Mouse (Mus musculus): ENCODE data around the gene Pla2g2c. TPM values are rescaled to one million over a fixed set of nuclear protein-coding genes. Genes with fewer than 3 reads are reported as not detected.

Gene Pla2g2c
- total RNA-seq, 2 experiments from 2014 or later = 0.16 to 0.39 TPM

DNA sequence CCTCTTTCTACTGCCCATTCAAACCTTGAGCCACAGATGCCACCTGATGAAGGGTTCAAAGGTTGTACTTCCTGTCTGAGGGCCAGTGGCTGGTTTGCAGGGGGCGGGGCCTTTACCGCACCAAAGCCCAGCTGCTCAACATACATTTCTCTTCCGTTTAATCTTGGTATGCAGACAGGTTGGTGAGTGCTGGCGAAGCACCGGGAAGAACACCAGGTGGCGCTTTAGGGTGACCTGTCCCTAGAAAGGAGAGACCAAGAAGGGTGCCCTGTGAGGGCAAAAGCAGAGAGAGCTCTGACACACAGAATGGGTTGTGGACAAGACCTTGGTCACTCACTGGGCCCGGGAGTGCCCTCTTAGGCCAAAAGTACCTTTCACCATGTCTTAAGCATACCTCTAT is 16.0 kb upstream of the Pla2g2c start:
- peak in 1 of 2 experiments; percentile 44 for DNase-seq (ENCODE audit: low spot score in 2 of 2)

DNA sequence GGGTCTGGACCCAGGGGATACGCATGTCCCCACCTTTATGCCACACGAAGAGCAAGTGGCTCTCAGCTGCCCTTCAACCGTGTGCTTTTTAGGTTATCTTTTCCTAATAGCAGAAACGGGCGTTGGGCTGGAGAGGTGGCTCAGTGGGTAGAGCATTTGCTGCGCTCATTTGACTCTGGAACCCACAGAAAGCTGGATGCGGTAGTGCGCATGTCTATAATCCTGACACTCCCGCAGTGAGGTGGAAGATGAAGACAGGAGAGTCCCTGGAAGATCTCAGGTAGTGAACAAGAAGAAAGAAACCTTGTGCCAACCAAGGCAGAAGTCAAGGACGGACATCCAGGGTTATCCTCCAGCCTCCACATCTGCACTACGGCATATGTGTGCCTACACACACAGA is 15.3 kb upstream of the Pla2g2c start:
- DNase-seq (ENCODE audit: low spot score in 2 of 2) = no peak

DNA sequence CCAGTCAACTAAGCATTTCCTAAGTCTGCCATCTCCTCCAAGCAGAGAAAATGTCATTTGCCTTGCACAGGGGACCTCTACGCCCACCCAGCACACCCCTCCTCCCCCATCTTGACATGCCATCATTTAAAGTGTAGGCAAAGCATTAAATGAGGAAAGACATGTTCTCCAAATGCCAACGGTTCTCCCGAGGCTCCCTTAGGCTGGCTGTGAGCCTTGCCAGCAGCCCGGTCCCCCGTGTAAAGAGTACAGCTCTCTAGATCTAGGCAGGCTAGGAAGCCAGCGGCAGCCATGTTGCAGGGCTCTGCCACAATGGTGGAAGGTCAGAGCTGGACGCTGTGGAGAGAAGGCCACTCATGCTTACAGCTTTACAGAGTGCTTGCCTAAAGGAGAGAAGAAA is 14.6 kb upstream of the Pla2g2c start:
- DNase-seq (ENCODE audit: low spot score in 2 of 2) = no peak

DNA sequence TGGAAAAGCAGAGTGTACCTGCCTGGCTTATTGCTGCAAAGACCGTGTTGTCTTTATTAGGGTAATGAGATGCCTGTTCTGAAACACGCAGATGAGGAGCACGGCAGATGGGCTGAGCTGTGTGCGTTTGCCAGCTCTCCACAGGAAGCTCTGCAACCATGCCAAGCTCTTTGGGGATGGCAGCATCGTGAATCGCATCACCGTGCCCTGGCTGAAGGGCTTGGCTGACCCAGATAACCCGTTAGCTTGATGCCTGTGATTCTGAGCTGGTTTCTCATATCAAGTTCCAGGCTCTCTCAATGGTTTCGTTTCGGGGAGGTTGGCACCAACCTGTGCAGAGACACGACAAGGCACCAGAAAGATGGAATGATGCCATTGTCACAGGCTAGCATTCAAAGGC is 14.0 kb upstream of the Pla2g2c start:
- no peak for DNase-seq (ENCODE audit: low spot score in 2 of 2)

DNA sequence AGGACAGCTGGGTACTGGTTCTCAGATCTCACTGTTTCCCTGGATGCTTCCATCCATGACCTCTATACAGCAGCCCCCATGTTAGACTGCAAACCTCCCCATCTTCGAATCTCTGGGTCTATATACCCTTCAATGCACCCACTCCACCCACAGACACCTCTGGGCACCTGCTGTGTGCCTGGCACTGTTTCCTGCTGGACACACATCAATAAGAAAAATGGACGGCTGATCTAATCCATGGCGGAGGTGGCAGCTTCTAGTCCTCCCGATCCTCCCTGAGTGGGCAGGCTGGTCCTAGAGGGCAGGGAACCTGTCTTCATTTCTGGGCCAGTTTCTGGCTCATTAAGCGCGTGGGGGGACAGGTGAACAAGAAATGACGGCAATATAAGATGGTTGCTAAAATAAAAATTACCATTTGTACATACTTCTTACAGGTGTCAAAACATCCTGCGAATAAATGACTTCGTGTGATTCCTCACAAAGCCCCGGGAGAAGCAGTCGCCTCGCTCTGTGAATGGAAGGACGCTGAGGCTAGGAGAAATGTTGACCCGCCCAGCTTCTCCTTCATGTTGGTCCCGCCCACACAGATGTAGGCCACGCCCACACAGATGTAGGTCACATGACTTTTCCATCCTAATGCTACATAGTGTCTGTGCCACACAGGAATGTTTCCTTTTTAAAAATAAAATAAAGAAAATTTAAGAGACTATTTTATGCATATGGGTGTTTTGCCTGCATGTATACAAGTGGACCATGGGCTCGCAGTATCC is 13.4 kb upstream of the Pla2g2c start:
- DNase-seq (ENCODE audit: low spot score in 2 of 2) = no peak

DNA sequence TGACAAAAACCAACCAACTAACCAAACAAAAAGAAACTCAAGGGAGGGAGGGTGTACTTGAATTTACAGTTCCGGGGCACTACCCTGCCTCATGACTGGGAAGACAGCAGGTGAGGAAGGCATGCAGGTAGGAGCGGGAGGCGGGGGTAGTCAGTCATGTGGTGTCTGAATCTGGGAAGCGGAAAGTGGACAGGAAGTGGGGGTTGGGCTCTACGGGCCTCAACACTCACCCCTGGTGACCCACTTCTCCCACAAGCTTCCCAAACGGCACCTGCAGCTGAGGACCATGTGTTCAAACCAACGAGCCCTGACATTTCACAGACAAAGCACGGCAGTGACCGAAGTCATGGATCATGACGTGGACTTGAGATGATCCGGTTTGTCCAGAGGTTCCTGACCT is 12.5 kb upstream of the Pla2g2c start:
- no peak for DNase-seq (ENCODE audit: low spot score in 2 of 2)

DNA sequence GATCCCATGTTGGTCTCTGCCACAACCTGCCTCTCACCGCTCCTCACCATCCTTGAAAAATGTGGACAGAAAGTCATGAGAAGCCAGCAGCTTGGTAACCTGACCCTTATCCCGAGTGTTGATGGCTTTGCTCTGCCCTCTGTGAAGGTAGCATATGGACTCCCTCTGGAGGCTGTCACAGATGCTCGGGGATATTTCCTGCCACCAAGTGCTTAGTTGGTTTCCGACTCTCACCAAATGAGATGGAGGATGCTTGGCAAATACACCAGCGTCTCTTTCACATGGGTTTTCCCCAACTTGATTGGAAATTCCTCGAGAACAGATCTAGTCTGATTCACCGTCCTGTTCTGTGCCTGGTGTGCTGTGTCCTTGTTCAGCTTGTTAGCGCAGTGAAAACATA is 12.0 kb upstream of the Pla2g2c start:
- DNase-seq (ENCODE audit: low spot score in 2 of 2) = no peak

DNA sequence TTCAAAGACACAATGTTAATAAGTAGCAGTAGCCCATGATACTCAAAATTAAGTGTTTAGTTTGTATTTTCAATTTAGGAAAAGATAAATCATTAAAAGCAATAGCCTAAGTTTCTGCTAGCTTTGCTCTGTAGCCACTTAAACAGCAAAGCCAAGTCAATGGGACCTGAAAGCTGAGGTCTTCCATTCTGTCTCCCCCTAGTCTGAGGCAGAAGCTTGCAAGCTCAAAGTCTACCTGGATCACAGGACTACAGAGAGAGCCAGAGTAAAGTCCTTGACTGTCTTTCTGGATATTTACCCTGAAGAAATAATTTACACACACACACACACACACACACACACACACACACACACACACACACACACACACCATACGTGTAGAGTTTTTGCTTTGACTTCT is 10.4 kb upstream of the Pla2g2c start:
- DNase-seq (ENCODE audit: low spot score in 2 of 2) = no peak

DNA sequence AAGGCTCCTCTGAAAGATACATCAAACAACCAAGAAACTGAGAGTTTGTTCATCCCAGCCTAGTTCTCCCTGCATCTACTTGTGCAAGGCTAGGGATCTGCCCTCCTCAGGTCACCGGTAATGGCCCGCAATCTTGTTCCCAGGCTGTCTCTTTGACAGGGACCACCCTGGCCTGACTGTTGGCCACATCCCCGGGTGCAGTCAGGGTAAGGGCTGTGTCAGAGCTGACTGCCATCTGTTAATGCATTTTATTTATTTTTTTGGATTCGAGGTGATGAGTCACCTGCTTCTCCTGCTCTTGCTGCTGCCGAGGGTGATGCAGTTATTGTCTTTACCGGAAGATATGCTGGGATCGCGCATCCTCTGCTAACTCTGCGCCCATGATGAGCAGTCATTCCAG is 7.9 kb upstream of the Pla2g2c start:
- DNase-seq (ENCODE audit: low spot score in 2 of 2) = no peak

DNA sequence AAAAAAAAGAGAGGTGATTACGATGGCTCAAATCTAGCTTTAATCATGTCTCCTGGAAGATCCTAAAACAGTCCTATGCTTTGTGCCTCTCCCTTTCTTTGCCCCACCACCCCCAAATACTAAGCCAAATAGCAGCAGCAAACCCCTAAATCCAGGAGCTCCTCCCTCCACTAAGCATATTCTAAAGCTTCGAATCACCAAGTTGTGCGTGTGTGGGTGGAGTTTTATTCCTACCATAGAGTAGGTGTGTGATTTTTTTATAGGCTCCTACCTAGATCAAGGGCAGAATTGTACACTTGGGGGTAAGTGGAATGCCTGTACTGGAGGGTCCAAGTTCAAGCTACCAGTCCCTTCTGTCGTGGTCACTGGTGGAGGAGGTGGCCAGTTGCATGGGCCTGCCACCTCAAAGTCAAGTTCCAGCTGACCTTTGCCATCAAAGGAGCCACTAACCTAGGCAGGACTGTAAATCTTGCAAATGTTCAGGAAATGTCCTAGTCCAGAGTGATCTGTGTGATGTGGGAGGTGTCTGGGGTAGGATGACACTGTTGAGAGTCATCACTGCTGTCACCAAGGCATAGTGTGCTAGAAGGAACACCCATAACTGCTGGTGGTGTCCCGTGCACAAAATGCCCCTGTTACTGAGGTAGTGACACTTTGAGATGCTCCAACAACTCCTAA is 5.9 kb upstream of the Pla2g2c start:
- no peak for DNase-seq (ENCODE audit: low spot score in 2 of 2)

DNA sequence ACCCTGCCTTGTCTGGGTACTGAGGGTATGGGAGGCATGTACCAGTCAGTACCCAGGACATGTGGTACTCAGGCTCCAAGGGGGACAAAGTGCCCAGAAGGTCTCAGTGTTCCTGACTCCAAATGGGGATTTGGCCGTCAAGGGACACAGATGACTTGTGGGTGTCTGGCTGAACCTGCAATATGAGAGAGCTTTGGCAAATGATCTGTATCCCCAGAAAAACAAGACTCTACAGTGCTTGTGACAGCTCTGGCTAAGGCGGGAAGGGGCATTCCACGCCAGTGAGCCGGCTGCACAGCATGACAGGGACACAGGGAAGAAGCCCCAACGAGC is 5.4 kb upstream of the Pla2g2c start:
- no peak for DNase-seq (ENCODE audit: low spot score in 2 of 2)

DNA sequence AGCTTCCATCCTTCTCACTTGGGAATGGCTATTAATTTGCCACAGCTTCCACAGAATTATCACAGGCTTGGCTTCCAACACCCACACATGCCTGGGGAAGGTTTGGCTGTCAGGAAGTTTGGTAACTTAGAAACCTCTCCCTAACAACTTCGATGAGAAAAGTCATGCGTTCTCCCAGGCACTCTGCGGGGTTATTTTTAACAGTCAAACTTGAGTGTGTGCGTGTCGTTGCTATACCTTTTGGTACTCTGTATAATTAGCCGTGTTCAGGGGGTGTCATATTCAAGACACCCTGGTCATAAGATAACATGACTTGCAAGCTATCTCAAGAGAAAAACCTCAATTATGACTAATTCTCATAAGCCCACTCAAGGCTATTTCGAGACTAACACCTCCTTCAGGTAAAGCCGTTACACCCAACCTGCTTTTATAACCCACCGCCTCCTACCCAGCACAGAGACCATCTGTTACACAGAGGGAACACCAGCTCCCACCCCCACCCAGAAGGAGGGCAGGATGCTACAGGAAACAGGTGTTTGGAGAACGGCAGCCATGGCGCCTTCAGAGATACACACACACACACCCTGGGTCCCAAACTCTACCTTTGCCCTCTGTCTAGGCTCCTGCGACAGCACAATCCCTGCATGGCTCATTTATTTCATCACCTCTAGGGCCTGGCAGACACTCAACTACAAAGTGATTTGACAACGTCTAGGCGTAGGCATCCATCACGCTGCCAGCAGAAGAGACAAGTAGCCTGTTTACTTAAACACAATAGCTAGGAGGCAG is 905 bp upstream of the Pla2g2c start:
- DNase-seq (ENCODE audit: low spot score in 2 of 2) = no peak

DNA sequence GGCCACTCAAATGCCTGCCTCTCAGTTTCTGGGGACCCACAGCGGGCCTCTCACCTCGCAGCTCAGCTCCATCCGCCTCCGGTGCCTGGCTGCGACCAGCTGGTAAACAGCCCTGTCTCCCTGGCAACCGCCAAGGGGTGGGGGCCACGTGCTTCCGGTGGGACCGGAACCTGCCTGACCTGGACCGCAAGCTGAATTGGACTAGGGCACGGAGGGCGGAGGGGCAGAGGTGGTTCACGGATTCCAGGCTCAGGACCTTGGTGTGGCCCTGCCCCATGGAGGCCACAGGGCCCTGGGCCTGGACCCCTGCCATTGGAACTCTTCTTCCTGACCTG is 502 bp downstream of the Pla2g2c start:
- DNase-seq (ENCODE audit: low spot score in 2 of 2) = peak; percentile 37 to 39

DNA sequence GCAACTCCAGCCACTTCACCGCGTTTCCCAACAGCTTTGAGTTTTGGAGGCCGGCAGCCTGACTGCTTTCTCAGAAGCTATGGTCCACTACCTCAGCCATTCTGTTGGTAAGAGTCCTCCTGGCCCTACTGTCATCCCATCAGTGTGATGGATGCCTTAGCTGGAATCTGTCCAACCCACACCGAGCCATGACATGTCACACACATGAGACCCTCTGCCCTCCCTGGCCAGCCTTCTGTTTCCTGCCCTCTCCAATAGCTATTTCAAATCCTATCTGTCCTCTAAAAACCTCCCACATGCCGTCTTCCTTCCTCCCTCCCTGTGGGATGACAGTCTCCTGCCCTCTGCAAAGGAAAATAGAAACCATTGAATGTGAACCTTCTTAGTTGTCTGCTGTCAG is 1.2 kb downstream of the Pla2g2c start:
- no peak for DNase-seq (ENCODE audit: low spot score in 2 of 2)

DNA sequence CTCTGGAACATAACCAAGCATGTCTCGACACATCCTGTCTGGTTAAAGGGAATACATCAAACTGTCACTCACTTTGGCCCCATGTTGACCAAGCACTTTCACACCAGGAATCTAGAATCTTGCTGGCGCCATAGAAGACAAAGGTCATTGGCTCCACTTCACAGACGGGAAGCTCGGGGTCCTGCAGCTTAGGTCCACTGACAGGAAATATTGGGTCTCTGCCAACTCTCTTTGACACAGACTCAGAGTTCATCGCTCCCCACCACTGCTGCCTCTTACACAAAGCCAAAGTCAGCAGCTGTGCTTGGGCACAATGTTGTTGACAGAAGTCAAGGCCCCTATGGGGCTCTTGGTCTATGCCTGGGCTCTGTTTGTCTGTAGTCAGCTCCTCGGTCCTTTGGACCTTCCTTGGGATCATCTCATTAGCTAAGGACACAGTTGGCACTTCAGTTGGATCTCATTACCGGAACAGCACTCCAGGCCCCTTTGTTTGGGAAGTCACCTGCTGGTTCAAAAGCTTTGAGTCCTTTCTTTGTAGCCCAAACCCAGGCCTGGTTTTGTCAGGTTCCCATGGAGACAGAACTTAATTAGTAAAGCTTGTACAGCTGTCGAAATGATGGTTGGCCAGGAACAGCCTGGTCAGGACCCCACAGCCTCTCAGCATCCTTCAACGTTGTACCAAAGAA is 4.6 kb downstream of the Pla2g2c start:
- DNase-seq (ENCODE audit: low spot score in 2 of 2) = no peak

DNA sequence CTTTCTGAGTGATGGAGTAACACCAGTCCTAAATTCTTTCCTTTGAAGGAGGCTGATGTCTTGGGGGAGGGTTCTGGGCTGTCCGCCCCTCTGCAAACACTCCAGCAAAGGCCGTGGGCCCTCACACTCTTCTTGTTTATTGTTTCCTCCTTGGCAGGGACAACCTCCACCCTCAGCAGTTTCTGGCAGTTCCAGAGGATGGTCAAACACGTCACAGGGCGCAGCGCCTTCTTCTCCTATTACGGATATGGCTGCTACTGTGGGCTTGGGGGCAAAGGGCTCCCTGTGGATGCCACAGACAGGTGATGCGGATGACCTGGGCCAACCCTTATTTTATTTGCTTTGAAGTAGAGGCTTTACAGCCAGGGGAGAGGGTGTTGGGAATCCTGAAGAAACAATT is 9.5 kb downstream of the Pla2g2c start:
- no peak for DNase-seq (ENCODE audit: low spot score in 2 of 2)

DNA sequence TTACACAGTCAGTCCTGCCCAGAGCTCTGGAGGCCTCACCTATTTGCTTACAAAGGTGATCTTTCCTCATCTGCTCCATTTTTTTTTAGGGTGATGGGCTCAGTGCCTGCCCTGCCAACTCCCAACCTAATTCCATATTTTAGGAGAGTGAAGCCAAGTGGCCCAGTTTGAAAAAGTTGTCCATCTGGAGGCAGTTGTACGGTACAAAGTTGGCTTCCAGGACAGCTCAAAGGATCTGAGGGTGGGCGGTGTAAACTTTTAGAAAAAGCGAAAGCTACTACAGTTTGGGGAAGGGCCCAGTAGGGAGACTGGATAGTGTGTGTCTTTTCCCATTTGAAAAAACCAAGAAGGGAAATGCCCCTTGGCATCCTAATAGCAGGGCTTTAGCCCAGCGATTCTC is 10.3 kb downstream of the Pla2g2c start:
- no peak for DNase-seq (ENCODE audit: low spot score in 2 of 2)

DNA sequence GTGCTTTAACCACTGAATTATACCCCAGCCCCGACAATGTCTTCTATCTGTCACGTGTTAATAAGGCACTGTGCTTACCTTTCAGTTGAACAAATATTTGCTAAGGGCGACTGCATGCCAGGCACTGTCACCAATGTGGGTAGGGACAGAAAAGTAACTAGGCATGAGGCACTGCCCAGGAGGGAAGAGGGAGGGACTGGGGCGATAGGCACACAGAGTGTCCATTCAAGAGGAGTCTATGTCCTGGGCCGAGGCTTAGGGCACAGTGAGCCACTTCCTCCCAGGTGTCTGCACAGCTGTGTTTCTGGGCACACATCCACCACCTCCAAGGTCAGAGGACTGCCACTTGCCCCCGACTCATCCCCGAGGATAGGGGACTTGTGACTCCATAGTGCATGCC is 12.4 kb downstream of the Pla2g2c start, which contains the start of gene Ubxn10:
Ubxn10 (minus strand) TSS at position 137 of the 400 bp plus-strand sequence.
- no peak for DNase-seq (ENCODE audit: low spot score in 2 of 2)

DNA sequence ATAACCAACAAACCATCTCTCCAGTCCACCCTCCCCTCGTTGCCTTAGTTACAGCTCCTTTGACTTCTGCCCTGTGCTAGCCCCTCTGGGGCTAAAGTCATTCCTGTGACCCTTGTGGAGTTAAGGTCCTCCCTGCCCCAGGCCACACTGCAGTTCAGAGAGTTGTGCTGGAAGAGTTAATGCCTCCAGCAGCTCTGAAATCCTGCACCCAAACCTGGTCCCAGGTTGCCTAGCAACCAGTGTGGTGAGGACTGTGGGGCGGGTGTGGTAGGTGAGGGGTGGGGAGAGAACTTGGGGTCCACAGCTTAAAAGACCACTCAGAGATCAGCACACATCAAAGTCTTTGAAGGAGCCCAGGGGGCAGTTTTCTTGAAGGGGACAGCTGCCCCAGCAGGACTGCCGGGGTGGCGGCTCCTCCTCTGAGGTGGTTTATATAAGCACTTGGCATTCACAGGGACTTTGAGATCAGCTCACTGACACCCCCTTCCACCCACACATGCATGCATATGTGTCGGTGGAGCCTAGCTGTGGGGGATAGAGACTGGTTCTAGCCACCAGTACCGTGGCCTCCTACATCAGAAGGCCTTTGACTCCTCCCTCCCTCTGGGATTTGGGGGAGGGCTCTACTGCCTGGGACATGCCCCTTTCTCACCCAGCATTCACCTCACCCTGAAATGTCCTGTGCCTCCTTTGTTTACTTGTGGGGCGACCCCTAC is 14.7 kb downstream of the Pla2g2c start:
- no peak for DNase-seq (ENCODE audit: low spot score in 2 of 2)

DNA sequence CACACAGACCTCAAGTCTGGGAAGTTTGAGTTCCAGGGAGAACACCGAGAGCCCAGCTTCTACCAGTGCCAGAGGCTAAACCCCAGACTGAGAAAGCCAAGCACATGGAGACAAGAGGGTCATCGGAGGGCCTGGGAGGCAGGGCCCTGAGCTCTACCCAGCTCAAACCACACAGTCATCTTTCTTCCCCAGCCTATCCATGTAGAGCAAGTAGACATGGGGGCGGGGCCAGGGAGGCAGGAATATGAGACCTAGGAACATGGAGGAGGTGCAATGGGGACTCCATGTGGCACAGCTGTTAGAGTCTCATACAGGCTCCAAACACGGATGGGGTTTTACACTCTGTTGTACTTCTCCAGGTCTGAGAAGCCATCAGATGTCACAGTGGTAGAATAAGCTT is 21.3 kb downstream of the Pla2g2c start:
- DNase-seq (ENCODE audit: low spot score in 2 of 2) = peak in 1 of 2 experiments; percentile 49

DNA sequence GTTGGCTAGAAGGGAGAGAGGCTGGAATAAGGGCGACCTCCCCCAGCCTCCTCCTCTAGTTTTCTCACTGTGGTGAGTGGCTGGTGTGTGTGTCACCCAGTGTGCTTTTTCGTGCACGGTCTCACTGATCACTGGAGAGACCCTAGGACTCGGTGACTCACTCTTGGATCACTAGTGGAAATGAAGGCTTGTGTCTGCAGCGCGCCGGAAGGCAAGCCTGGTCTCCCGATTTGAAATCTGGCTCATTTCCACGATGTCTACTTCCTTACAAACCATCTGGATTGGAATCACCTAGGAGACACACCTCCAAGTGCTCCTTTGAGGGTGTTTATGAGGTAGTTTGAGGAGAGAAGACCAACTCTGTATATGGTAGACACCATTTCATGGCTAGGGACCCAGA is 22.3 kb downstream of the Pla2g2c start:
- DNase-seq (ENCODE audit: low spot score in 2 of 2) = no peak
